Mouse (Mus musculus): Measurements from ENCODE around the gene Tuba3a. TPM values are rescaled to one million over a fixed set of nuclear protein-coding genes. Genes with fewer than 3 reads are reported as not detected.

Tuba3a gene
- polyA plus RNA-seq, 1 experiment = not detected

- no peak for TF ChIP-seq POLR2A (IDR thresholded peaks at IDR 0.05; ENCODE audit: borderline replicate concordance, extremely low read depth, insufficient read depth, insufficient read length, poor library complexity, severe bottlenecking)
- TF ChIP-seq CTCF (IDR thresholded peaks at IDR 0.05; ENCODE audit: borderline replicate concordance, extremely low read depth, insufficient read depth, insufficient read length) = no peak
Observed at GRCm38 (mm10) chr6:125237421-125237820, 48.4 kb downstream of the Tuba3a start.

GRCm38 (mm10) chr6:125236782-125237181, 49.1 kb downstream of the Tuba3a start, which contains the start of gene Cd27:
Cd27 (minus strand) TSS chr6:125237010.
- TF ChIP-seq CTCF (IDR thresholded peaks at IDR 0.05; ENCODE audit: borderline replicate concordance, extremely low read depth, insufficient read depth, insufficient read length) (no peak), POLR2A (IDR thresholded peaks at IDR 0.05; ENCODE audit: borderline replicate concordance, extremely low read depth, insufficient read depth, insufficient read length, poor library complexity, severe bottlenecking) (no peak)

More at GRCm38 (mm10) chr6:125237421-125237820, 48.4 kb downstream of the Tuba3a start:
- DNase-seq (ENCODE audit: low read depth) = no peak

GRCm38 (mm10) chr6:125236341-125236740, 49.5 kb downstream of the Tuba3a start:
- TF ChIP-seq POLR2A (IDR thresholded peaks at IDR 0.05; ENCODE audit: borderline replicate concordance, extremely low read depth, insufficient read depth, insufficient read length, poor library complexity, severe bottlenecking) (no peak), CTCF (IDR thresholded peaks at IDR 0.05; ENCODE audit: borderline replicate concordance, extremely low read depth, insufficient read depth, insufficient read length) (no peak)
- no peak for DNase-seq (ENCODE audit: low read depth)

More at GRCm38 (mm10) chr6:125236782-125237181, 49.1 kb downstream of the Tuba3a start, which contains the start of gene Cd27:
- DNase-seq (ENCODE audit: low read depth) = no peak

GRCm38 (mm10) chr6:125234520-125234828, 51.4 kb downstream of the Tuba3a start:
- no peak for TF ChIP-seq CTCF (IDR thresholded peaks at IDR 0.05; ENCODE audit: borderline replicate concordance, extremely low read depth, insufficient read depth, insufficient read length)

GRCm38 (mm10) chr6:125233816-125234519, 51.9 kb downstream of the Tuba3a start:
- DNase-seq (ENCODE audit: low read depth) = no peak
- no peak for TF ChIP-seq POLR2A (IDR thresholded peaks at IDR 0.05; ENCODE audit: borderline replicate concordance, extremely low read depth, insufficient read depth, insufficient read length, poor library complexity, severe bottlenecking)
- no peak for TF ChIP-seq CTCF (IDR thresholded peaks at IDR 0.05; ENCODE audit: borderline replicate concordance, extremely low read depth, insufficient read depth, insufficient read length)

More at GRCm38 (mm10) chr6:125234520-125234828, 51.4 kb downstream of the Tuba3a start:
- DNase-seq (ENCODE audit: low read depth) = no peak

GRCm38 (mm10) chr6:125232516-125232915, 53.3 kb downstream of the Tuba3a start:
- TF ChIP-seq POLR2A (IDR thresholded peaks at IDR 0.05; ENCODE audit: borderline replicate concordance, extremely low read depth, insufficient read depth, insufficient read length, poor library complexity, severe bottlenecking) (no peak), CTCF (IDR thresholded peaks at IDR 0.05; ENCODE audit: borderline replicate concordance, extremely low read depth, insufficient read depth, insufficient read length) (no peak)
- no peak for DNase-seq (ENCODE audit: low read depth)

- TF ChIP-seq POLR2A (IDR thresholded peaks at IDR 0.05; ENCODE audit: borderline replicate concordance, extremely low read depth, insufficient read depth, insufficient read length, poor library complexity, severe bottlenecking) = no peak
- TF ChIP-seq CTCF (IDR thresholded peaks at IDR 0.05; ENCODE audit: borderline replicate concordance, extremely low read depth, insufficient read depth, insufficient read length) = no peak
- DNase-seq (ENCODE audit: low read depth) = no peak
Observed at GRCm38 (mm10) chr6:125232045-125232437, 53.8 kb downstream of the Tuba3a start.

- DNase-seq (ENCODE audit: low read depth) = peak; percentile 78
- peak; percentile 27; the same call in 1 of the 2 replicates for TF ChIP-seq POLR2A (IDR thresholded peaks at IDR 0.05; ENCODE audit: borderline replicate concordance, extremely low read depth, insufficient read depth, insufficient read length, poor library complexity, severe bottlenecking)
- no peak for TF ChIP-seq CTCF (IDR thresholded peaks at IDR 0.05; ENCODE audit: borderline replicate concordance, extremely low read depth, insufficient read depth, insufficient read length)
Observed at GRCm38 (mm10) chr6:125231117-125232044, 54.5 kb downstream of the Tuba3a start, which contains the start of gene Tapbpl. Tapbpl (minus strand) TSS chr6:125231860.

GRCm38 (mm10) chr6:125230571-125230970, 55.3 kb downstream of the Tuba3a start:
- no peak for DNase-seq (ENCODE audit: low read depth)
- TF ChIP-seq CTCF (IDR thresholded peaks at IDR 0.05; ENCODE audit: borderline replicate concordance, extremely low read depth, insufficient read depth, insufficient read length) (no peak), POLR2A (IDR thresholded peaks at IDR 0.05; ENCODE audit: borderline replicate concordance, extremely low read depth, insufficient read depth, insufficient read length, poor library complexity, severe bottlenecking) (no peak)

Other genes with a start within 250 kb of the Tuba3a start
- gene Ing4, start 246.3 kb downstream of the Tuba3a start, polyA plus RNA-seq (2012; rRNA removed) = 127 and 169 TPM in 2 replicates
- gene Acrbp, start 236.4 kb downstream of the Tuba3a start, polyA plus RNA-seq (2012; rRNA removed) = 29.5 and 32.6 TPM in 2 replicates
- 1.0 and 1.2 TPM in 2 replicates for gene Lpar5, start 218.1 kb downstream of the Tuba3a start, polyA plus RNA-seq (2012; rRNA removed)
- gene Chd4, start 190.1 kb downstream of the Tuba3a start, polyA plus RNA-seq (2012; rRNA removed) = 69.8 and 142 TPM in 2 replicates
- 32.6 and 34.6 TPM in 2 replicates for gene Nop2, start 154.1 kb downstream of the Tuba3a start, polyA plus RNA-seq (2012; rRNA removed)
- 29.9 TPM in 2 replicates for gene Iffo1, start 140.8 kb downstream of the Tuba3a start, polyA plus RNA-seq (2012; rRNA removed)
- gene Gapdh, start 119.6 kb downstream of the Tuba3a start, polyA plus RNA-seq (2012; rRNA removed) = 2,343 and 3,527 TPM in 2 replicates
- gene Ncapd2, start 94.3 kb downstream of the Tuba3a start, polyA plus RNA-seq (2012; rRNA removed) = 169 and 213 TPM in 2 replicates
- gene Mrpl51, start 94.2 kb downstream of the Tuba3a start, polyA plus RNA-seq (2012; rRNA removed) = 48.9 and 54.4 TPM in 2 replicates
- 19.9 and 22.3 TPM in 2 replicates for gene Vamp1, start 70.5 kb downstream of the Tuba3a start, polyA plus RNA-seq (2012; rRNA removed)
- 2.7 and 3.1 TPM in 2 replicates for gene Tapbpl, start 54.2 kb downstream of the Tuba3a start, polyA plus RNA-seq (2012; rRNA removed)
- gene Cd27, start 49.0 kb downstream of the Tuba3a start, polyA plus RNA-seq (2012; rRNA removed) = 0.15 and 0.24 TPM in 2 replicates
- 14.2 and 20.7 TPM in 2 replicates for gene Ltbr, start 27.8 kb upstream of the Tuba3a start, polyA plus RNA-seq (2012; rRNA removed)
- 0.54 and 0.62 TPM in 2 replicates for gene Scnn1a, start 34.6 kb upstream of the Tuba3a start, polyA plus RNA-seq (2012; rRNA removed)
- 18.5 and 19.4 TPM in 2 replicates for gene Tnfrsf1a, start 63.3 kb upstream of the Tuba3a start, polyA plus RNA-seq (2012; rRNA removed)
- 0.13 and 0.23 TPM in 2 replicates for gene Plekhg6, start 94.8 kb upstream of the Tuba3a start, polyA plus RNA-seq (2012; rRNA removed)
- 47.3 and 57.2 TPM in 2 replicates for gene Cd9, start 208.7 kb upstream of the Tuba3a start, polyA plus RNA-seq (2012; rRNA removed)